Mouse (Mus musculus) thymus, adult 2 months (tissue): ENCODE results near the gene Nudt8. TPM values are rescaled to one million over a fixed set of nuclear protein-coding genes. Genes with fewer than 3 reads are reported as not detected.
"Not testable (repeated sequence)": the region's sequence is repeated elsewhere in the genome, so short reads cannot be mapped to it uniquely, and the experiment has no call there.

Source experiments
- DNase-seq: peaks from one replicate; pipeline ENCODE4 v3.0.0; 2021
- H3K27ac ChIP-seq: fragments of 200-500 bp; 2 replicates; pipeline ENCODE4 v1.5.1; 2012; ENCODE audit warnings: low read length, control low read depth; ENCODE audit not compliant: control insufficient read depth, insufficient read depth
- H3K27me3 ChIP-seq: fragments of 200-500 bp; 2 replicates; pipeline ENCODE4 v1.6.1; 2012; ENCODE audit warnings: mild to moderate bottlenecking, low read length, moderate library complexity, mixed read lengths; ENCODE audit not compliant: control insufficient read depth, insufficient read depth
- H3K36me3 ChIP-seq: fragments of 200-500 bp; 2 replicates; pipeline ENCODE4 v1.6.1; 2012; ENCODE audit warnings: mild to moderate bottlenecking, low read length, moderate library complexity; ENCODE audit not compliant: control insufficient read depth, insufficient read depth
- H3K4me1 ChIP-seq: fragments of 200-500 bp; replicated peaks from 2 replicates; pipeline ENCODE4 v1.6.1; 2012; ENCODE audit warnings: low read length; ENCODE audit not compliant: control insufficient read depth, insufficient read depth
- H3K4me3 ChIP-seq: fragments of 200-500 bp; 2 replicates; pipeline ENCODE4 v1.5.1; 2012; ENCODE audit warnings: mild to moderate bottlenecking, low read length, control low read depth, moderate library complexity; ENCODE audit not compliant: control insufficient read depth, insufficient read depth
- CTCF ChIP-seq: fragments of 200-500 bp; IDR thresholded peaks from 2 replicates; pipeline ENCODE4 v1.5.1; 2012; ENCODE audit warnings: mild to moderate bottlenecking, control low read depth, low read length, moderate library complexity, borderline replicate concordance; ENCODE audit not compliant: control insufficient read depth, poor library complexity, insufficient read depth; ENCODE audit errors: extremely low read depth
- POLR2A ChIP-seq: fragments of 200-500 bp; IDR thresholded peaks from 2 replicates; pipeline ENCODE4 v1.6.1; 2012; ENCODE audit warnings: mild to moderate bottlenecking, low read length, control low read depth, moderate library complexity; ENCODE audit not compliant: control insufficient read depth, poor library complexity, insufficient read depth; ENCODE audit errors: extremely low read depth
- WGBS: fragments of 180-500 bp; shearing (Covaris S2); methylation state at CpG from one replicate; pipeline ENCODE4 v1.1.7; 2018; 5-methylcytosine and 5-hydroxymethylcytosine counted together
- polyA plus RNA-seq: library from polyadenylated mRNA; depleted of rRNA; stranded (reverse); fragments of >200 nt; gene quantifications from 2 replicates; pipeline ENCODE4 v1.2.3, GENCODE M21; 2012; rRNA removed

Nudt8 gene
- polyA plus RNA-seq, 1 experiment = 23.6 TPM

DNA sequence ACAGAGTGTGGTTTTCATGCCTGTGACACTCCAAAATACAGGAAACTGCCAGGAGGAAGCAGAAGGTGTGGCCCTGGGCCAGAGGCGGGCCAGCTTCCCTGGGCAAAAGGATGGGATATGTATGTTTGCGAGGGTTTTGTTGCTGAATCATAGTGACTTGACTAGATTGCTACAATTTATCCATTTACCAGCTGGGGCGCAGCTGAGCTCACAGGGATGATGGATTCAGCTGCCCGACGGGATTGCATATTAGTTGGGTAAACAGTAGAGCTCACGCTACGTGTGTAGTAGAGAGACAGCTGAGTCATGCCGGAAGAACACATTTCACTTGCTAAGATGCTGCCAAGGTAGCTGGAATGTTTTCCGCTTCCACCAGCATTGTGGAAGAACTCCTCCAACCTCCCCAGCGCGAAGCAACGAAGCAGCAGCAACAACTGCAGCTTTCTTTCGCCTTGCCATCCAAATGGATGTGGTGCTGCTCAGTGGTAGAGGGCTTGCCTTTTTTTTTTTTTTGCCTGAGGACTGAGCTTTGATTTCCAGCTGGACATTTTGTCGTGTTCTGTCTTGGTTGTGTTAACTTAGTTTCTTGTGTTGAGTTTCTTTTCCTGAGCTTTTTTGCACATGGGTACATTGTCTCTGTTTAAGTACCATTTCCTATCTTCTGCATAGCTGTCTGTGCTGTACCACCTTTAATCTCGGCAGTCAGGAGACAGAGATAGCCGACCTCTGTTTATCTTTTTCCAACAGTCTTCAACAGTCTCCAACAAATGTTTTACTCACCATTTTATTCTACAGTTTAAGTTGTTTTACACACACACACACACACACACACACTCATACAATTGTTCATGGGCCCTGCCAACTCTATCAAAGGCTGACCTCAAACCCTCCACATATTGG, 45.8 kb downstream of the Nudt8 start, which contains the start of gene Gstp2:
TSS of gene Gstp2 (minus strand) at position 58 of the 900 bp plus-strand sequence.
- H3K27me3 ChIP-seq = no peaks in the 10 kb centered on the region
- 73% methylated on average over 16 of the region's 16 CpGs for WGBS
- H3K4me3 ChIP-seq = no peak within 1 kb of the TSS
- TF ChIP-seq CTCF (no peak), POLR2A (no peak)
- DNase-seq = no peak
- no peaks in the 10 kb centered on the region for H3K36me3 ChIP-seq
- no peak within 1 kb of the TSS for H3K27ac ChIP-seq
- H3K4me1 ChIP-seq = 0 out of 2 replicates have a peak, but pooled peaks cover 3% of the 10 kb centered on the region

DNA sequence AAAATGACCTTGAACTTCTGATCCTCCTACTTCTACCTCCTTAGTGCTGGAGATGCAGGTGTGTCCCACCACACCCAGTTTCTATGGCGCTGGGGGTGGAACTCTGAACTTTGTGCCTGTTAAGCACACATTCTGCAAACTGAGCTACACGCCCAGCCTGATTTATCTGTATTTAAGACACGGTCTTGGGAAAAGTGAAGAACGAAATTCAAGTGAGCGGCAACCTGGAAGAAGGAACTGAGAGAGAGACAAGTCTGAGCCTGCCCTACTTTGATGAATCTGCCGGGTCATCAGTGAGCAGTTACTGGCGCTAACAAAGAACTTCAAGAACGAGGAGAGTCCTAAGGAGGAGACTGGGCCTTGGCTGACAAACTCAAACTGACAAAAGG, 46.5 kb downstream of the Nudt8 start:
- no peak for TF ChIP-seq CTCF
- no peak for TF ChIP-seq POLR2A
- Histone ChIP-seq H3K27ac (no peak overlapping the region), H3K4me1 (0 out of 2 replicates have a peak, but pooled peaks cover 3% of the 10 kb centered on the region), H3K4me3 (no peak overlapping the region), H3K27me3 (no peaks in the 10 kb centered on the region), H3K36me3 (no peaks in the 10 kb centered on the region)
- 83% methylated on average over 8 of the region's 8 CpGs for WGBS
- DNase-seq = no peak

DNA sequence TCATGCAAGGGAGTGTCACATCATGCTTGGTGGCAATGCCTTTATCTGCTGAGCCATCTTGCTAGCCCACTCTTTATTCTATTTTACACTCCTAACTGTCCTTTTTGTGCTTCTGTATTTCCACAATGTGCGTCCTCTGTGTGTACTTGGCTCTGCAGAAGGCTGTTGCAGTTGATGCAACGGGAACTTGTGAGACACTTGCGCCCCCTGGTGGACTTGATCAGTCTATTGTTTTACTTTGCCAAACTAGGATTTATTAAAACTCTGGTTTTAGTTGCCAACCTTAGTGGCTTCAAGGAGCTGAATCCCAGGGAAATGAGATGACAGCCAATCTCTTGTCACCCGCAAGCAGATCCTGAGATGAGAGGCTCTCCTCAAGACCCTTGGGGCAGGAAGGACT, 47.5 kb downstream of the Nudt8 start:
- H3K36me3 ChIP-seq = no peaks in the 10 kb centered on the region
- no peak overlapping the region for H3K27ac ChIP-seq
- no peak overlapping the region for H3K4me3 ChIP-seq
- 19% methylated on average over 4 of the region's 4 CpGs for WGBS
- no peaks in the 10 kb centered on the region for H3K27me3 ChIP-seq
- peak; percentile 81 for DNase-seq
- 0 out of 2 replicates have a peak, but pooled peaks cover 3% of the 10 kb centered on the region for H3K4me1 ChIP-seq
- TF ChIP-seq CTCF (no peak), POLR2A (no peak)

DNA sequence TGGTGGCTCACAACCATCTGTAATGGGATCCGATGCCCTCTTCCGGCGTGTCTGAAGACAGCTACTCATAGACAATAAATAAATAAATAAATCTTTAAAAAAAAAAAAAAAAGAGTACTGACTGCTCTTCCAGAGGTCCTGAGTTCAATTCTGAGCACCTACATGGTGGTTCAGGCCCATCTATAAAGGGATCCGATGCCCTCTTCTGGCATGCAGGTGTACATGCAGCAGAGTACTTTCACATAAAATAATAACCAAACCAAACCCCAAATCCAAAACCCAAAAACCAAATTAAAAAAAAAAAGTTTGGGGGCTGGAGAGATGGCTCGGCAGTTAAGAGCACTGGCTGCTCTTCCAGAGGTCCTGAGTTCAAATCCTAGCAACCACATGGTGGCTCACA, 48.7 kb downstream of the Nudt8 start:
- H3K4me3 ChIP-seq, H3K27ac ChIP-seq, H3K27me3 ChIP-seq, H3K36me3 ChIP-seq, DNase-seq, H3K4me1 ChIP-seq: not testable (repeated sequence)
- 79% methylated on average over 5 of the region's 5 CpGs for WGBS

DNA sequence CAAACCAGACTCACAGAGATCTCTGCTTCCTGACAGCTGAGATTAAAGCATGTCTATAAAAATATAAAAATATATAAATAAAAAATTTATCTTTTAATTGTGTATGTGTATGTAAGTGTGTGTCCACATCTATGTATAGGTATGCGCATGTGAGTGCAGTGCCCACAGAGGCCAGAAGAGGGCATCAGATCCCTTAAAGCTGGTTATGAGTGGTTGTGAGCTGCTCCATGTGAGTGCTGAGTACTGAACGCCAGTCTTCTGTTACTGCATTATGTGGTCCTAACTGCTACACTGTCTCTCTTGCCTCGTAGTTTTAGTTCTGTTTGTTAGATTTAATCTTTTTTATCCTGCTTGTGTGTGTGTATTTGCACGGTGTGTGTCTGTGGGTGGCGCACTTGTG, 50.6 kb downstream of the Nudt8 start:
- 0 out of 2 replicates have a peak, but pooled peaks cover under 1% of the 10 kb centered on the region for H3K4me1 ChIP-seq
- H3K27me3 ChIP-seq = no peaks in the 10 kb centered on the region
- no peak for TF ChIP-seq POLR2A
- TF ChIP-seq CTCF = no peak
- WGBS = 95% methylated on average over 5 of the region's 5 CpGs
- H3K36me3 ChIP-seq = no peaks in the 10 kb centered on the region
- H3K27ac ChIP-seq = no peak overlapping the region
- DNase-seq = no peak
- no peak overlapping the region for H3K4me3 ChIP-seq

Other genes with a start within 250 kb of the Nudt8 start
- gene Kmt5b, start 233.2 kb upstream of the Nudt8 start, polyA plus RNA-seq = 32.9 and 43.6 TPM in 2 replicates
- gene Chka, start 148.8 kb upstream of the Nudt8 start, polyA plus RNA-seq = 39.1 and 44.2 TPM in 2 replicates
- gene Tcirg1, start 93.4 kb upstream of the Nudt8 start, polyA plus RNA-seq = 270 and 293 TPM in 2 replicates
- gene Ndufs8, start 87.8 kb upstream of the Nudt8 start, polyA plus RNA-seq = 287 and 340 TPM in 2 replicates
- gene Aldh3b1, start 70.8 kb upstream of the Nudt8 start, polyA plus RNA-seq = 10.2 and 11.7 TPM in 2 replicates
- gene Unc93b1, start 65.4 kb upstream of the Nudt8 start, polyA plus RNA-seq = 147 and 174 TPM in 2 replicates
- gene Aldh3b3, start 41.9 kb upstream of the Nudt8 start, polyA plus RNA-seq = 0.33 and 0.97 TPM in 2 replicates
- gene Aldh3b2, start 28.3 kb upstream of the Nudt8 start, polyA plus RNA-seq = 7.0 and 7.2 TPM in 2 replicates
- gene Acy3, start 14.0 kb upstream of the Nudt8 start, polyA plus RNA-seq = 12.0 and 14.9 TPM in 2 replicates
- 0.15 and 0.20 TPM in 2 replicates for gene Tbx10, start 7.8 kb upstream of the Nudt8 start, polyA plus RNA-seq
- 3.7 and 5.3 TPM in 2 replicates for gene Gm49405, start within 50 bp of the Nudt8 start, polyA plus RNA-seq
- 14.4 and 51.8 TPM in 2 replicates for gene Doc2g, start 2.7 kb downstream of the Nudt8 start, polyA plus RNA-seq
- 152 and 170 TPM in 2 replicates for gene Ndufv1, start 12.2 kb downstream of the Nudt8 start, polyA plus RNA-seq
- gene Gstp1, start 37.4 kb downstream of the Nudt8 start, polyA plus RNA-seq = 317 and 318 TPM in 2 replicates
- 26.9 and 48.8 TPM in 2 replicates for gene Gstp2, start 45.4 kb downstream of the Nudt8 start, polyA plus RNA-seq
- gene Gstp3, start 59.0 kb downstream of the Nudt8 start, polyA plus RNA-seq = 23.6 and 26.4 TPM in 2 replicates
- 0.42 TPM in 1 of 2 replicates, not detected in the other for gene Cabp2, start 81.0 kb downstream of the Nudt8 start, polyA plus RNA-seq
- 274 and 296 TPM in 2 replicates for gene Cdk2ap2, start 96.6 kb downstream of the Nudt8 start, polyA plus RNA-seq
- 333 and 357 TPM in 2 replicates for gene Pitpnm1, start 99.4 kb downstream of the Nudt8 start, polyA plus RNA-seq
- 106 and 112 TPM in 2 replicates for gene Aip, start 125.3 kb downstream of the Nudt8 start, polyA plus RNA-seq
- 0.20 and 0.24 TPM in 2 replicates for gene Gpr152, start 139.2 kb downstream of the Nudt8 start, polyA plus RNA-seq
- gene Cabp4, start 143.5 kb downstream of the Nudt8 start, polyA plus RNA-seq = 0.26 and 0.53 TPM in 2 replicates
- 508 and 533 TPM in 2 replicates for gene Coro1b, start 148.0 kb downstream of the Nudt8 start, polyA plus RNA-seq
- gene Ptprcap, start 153.0 kb downstream of the Nudt8 start, polyA plus RNA-seq = 1,512 and 1,655 TPM in 2 replicates
- gene Rps6kb2, start 162.8 kb downstream of the Nudt8 start, polyA plus RNA-seq = 97.8 and 102 TPM in 2 replicates
- gene Carns1, start 174.9 kb downstream of the Nudt8 start, polyA plus RNA-seq = 92.9 and 95.5 TPM in 2 replicates
- 622 and 718 TPM in 2 replicates for gene Tbc1d10c, start 190.7 kb downstream of the Nudt8 start, polyA plus RNA-seq
- 897 and 1,014 TPM in 2 replicates for gene Ppp1ca, start 191.5 kb downstream of the Nudt8 start, polyA plus RNA-seq
- gene Rad9a, start 201.1 kb downstream of the Nudt8 start, polyA plus RNA-seq = 119 and 143 TPM in 2 replicates
- gene Clcf1, start 213.7 kb downstream of the Nudt8 start, polyA plus RNA-seq = 32.9 and 36.1 TPM in 2 replicates
- not detected in 2 replicates for gene AC109138.7, start 213.8 kb downstream of the Nudt8 start, polyA plus RNA-seq
- gene Pold4, start 231.3 kb downstream of the Nudt8 start, polyA plus RNA-seq = 104 and 117 TPM in 2 replicates